Mouse (Mus musculus) embryonic fibroblast, embryonic 13.5 days (primary cell): Measurements from ENCODE around the gene Nfic.

Experiments used
- CTCF ChIP-seq: IDR thresholded peaks from 2 replicates; pipeline ENCODE4 v1.5.1; 2011; ENCODE audit warnings: mild to moderate bottlenecking, control low read depth, low read length, moderate library complexity, borderline replicate concordance; ENCODE audit not compliant: insufficient read depth
- POLR2A ChIP-seq: IDR thresholded peaks from 2 replicates; pipeline ENCODE4 v1.6.1; 2011; ENCODE audit warnings: low read depth, mild to moderate bottlenecking, control low read depth, low read length, moderate library complexity

DNA sequence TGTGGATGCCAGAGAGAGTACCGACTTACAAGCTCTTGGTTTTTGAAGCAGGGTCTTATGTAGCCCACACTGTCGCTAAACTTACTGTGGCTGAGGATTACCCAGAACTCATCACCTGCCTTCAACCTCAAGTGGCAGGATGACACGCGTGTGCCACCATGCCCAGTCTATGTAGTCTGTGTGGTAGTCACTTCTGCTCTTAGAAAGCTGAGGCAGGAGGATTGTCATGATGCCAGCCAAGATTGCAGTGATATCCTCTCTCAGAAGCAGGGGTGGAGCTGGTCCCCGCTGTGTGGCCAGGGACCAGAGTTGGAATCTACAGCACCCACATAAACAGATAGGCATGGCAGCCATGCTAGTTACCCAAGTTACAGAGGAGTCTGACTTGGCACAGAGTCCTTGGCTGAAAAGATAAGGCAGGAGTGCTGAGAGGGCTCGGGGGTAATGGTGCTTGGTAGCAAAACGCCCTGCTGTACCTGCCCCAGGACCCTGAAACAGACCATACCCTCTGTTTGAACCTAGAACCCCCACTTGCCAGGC lies 30.1 kb upstream of the Nfic start:
- TF ChIP-seq POLR2A, result no peak
- TF ChIP-seq CTCF, result no peak
